Mouse (Mus musculus): Measurements from ENCODE around the gene Spats2l. TPM values are rescaled to one million over a fixed set of nuclear protein-coding genes. Genes with fewer than 3 reads are reported as not detected.

Spats2l gene
- polyA plus RNA-seq, 1 experiment from 2014 or later, result 61.4 TPM

DNA sequence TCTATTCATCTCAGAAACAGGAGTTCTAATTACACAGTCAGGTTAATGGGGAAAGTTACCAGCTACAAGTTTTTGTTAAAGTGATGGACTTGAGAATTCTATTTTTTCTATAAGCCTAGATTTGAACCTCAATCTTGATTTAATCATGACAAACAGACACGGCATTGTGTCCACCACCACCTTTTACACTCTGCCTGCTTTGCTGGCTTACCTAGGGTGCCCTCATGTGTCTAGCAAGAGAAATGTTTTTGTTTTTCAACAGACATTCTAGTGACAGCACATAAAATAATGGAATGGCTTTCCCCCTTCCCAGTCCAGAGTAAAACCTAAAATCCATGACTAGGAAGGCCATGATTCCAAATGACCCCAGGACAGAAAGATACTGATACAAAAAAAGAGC is 175.2 kb downstream of the Spats2l start:
- no peak overlapping the region for H3K27ac ChIP-seq (ENCODE audit: low read length)
- no peak overlapping the region for H3K4me3 ChIP-seq (ENCODE audit: low read length)
- H3K9ac ChIP-seq (replicated peaks; ENCODE audit: low read length), result no peak overlapping the region
- H3K9me3 ChIP-seq (ENCODE audit: low read length), result no peaks in the 10 kb centered on the region
- H3K4me2 ChIP-seq (replicated peaks; ENCODE audit: low read depth, low read length), result no peak overlapping the region
- 10% methylated on average over 1 of the region's 1 CpGs for WGBS
- no peak; the same call in 1 of the 2 replicates for ATAC-seq (ENCODE audit: low FRiP score, low TSS enrichment)
- H3K4me1 ChIP-seq (ENCODE audit: insufficient read depth, low read length), result no peaks in the 10 kb centered on the region
- H3K27me3 ChIP-seq (ENCODE audit: insufficient read depth, low read length), result no peaks in the 10 kb centered on the region
- no peaks in the 10 kb centered on the region for H3K36me3 ChIP-seq (ENCODE audit: insufficient read depth, low read length)

DNA sequence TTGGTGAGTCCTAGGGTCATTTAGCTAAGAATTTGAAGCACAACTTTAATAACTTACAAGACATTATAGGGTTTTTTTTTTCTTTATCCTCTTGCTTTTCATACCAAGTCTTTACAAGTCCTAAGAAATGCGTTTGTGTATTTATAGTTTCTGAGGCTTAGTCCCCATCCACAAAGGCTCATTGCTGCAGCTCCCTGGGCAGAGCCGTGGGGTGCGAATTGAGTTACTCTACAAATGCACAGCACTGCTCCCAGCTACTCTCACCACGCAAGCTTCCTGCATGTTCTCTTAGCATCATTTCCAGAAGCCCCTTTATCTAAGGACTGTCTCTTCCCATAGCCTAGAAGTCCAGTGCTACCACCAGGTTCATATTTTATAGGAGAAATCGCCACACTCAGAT is 175.8 kb downstream of the Spats2l start:
- Histone ChIP-seq H3K4me3 (ENCODE audit: low read length) (no peak overlapping the region), H3K27me3 (ENCODE audit: insufficient read depth, low read length) (no peaks in the 10 kb centered on the region), H3K4me1 (ENCODE audit: insufficient read depth, low read length) (no peaks in the 10 kb centered on the region), H3K4me2 (replicated peaks; ENCODE audit: low read depth, low read length) (no peak overlapping the region), H3K9me3 (ENCODE audit: low read length) (no peaks in the 10 kb centered on the region), H3K27ac (ENCODE audit: low read length) (no peak overlapping the region), H3K36me3 (ENCODE audit: insufficient read depth, low read length) (no peaks in the 10 kb centered on the region), H3K9ac (replicated peaks; ENCODE audit: low read length) (no peak overlapping the region)
- ATAC-seq (ENCODE audit: low FRiP score, low TSS enrichment), result no peak
- 56% methylated on average over 5 of the region's 5 CpGs for WGBS

- H3K9me3 ChIP-seq (ENCODE audit: low read length), result no peaks in the 10 kb centered on the region
- no peak overlapping the region for H3K4me3 ChIP-seq (ENCODE audit: low read length)
- WGBS, result 94% methylated on average over 4 of the region's 4 CpGs
- H3K9ac ChIP-seq (replicated peaks; ENCODE audit: low read length), result no peak overlapping the region
- H3K4me1 ChIP-seq (ENCODE audit: insufficient read depth, low read length), result no peaks in the 10 kb centered on the region
- peaks cover 8% of the 10 kb centered on the region; the same call in 1 of the 2 replicates for H3K36me3 ChIP-seq (ENCODE audit: insufficient read depth, low read length)
- no peak overlapping the region for H3K27ac ChIP-seq (ENCODE audit: low read length)
- no peak overlapping the region for H3K4me2 ChIP-seq (replicated peaks; ENCODE audit: low read depth, low read length)
- no peaks in the 10 kb centered on the region for H3K27me3 ChIP-seq (ENCODE audit: insufficient read depth, low read length)
- no peak for ATAC-seq (ENCODE audit: low FRiP score, low TSS enrichment)
Observed at GRCm38 (mm10) chr1:57952509-57952908, 178.5 kb downstream of the Spats2l start.

GRCm38 (mm10) chr1:57953586-57954375 is 179.8 kb downstream of the Spats2l start:
- ATAC-seq (ENCODE audit: low FRiP score, low TSS enrichment), result no peak
- WGBS, result 87% methylated on average over 16 of the region's 16 CpGs
- no peak overlapping the region for H3K27ac ChIP-seq (ENCODE audit: low read length)

GRCm38 (mm10) chr1:57954376-57954765 is 180.4 kb downstream of the Spats2l start:
- Histone ChIP-seq H3K36me3 (ENCODE audit: insufficient read depth, low read length) (peaks cover 19% of the 10 kb centered on the region; the same call in 1 of the 2 replicates), H3K4me2 (replicated peaks; ENCODE audit: low read depth, low read length) (no peak overlapping the region), H3K9ac (replicated peaks; ENCODE audit: low read length) (no peak overlapping the region), H3K27me3 (ENCODE audit: insufficient read depth, low read length) (no peaks in the 10 kb centered on the region), H3K4me3 (ENCODE audit: low read length) (no peak overlapping the region), H3K4me1 (ENCODE audit: insufficient read depth, low read length) (no peaks in the 10 kb centered on the region), H3K9me3 (ENCODE audit: low read length) (no peaks in the 10 kb centered on the region), H3K27ac (ENCODE audit: low read length) (no peak overlapping the region)
- no peak for ATAC-seq (ENCODE audit: low FRiP score, low TSS enrichment)
- WGBS, result 87% methylated on average over 5 of the region's 5 CpGs

More at GRCm38 (mm10) chr1:57953586-57954375, 179.8 kb downstream of the Spats2l start:
- no peak overlapping the region for H3K9ac ChIP-seq (replicated peaks; ENCODE audit: low read length)
- H3K4me1 ChIP-seq (ENCODE audit: insufficient read depth, low read length), result no peaks in the 10 kb centered on the region
- no peak overlapping the region for H3K4me3 ChIP-seq (ENCODE audit: low read length)
- H3K4me2 ChIP-seq (replicated peaks; ENCODE audit: low read depth, low read length), result no peak overlapping the region
- no peaks in the 10 kb centered on the region for H3K9me3 ChIP-seq (ENCODE audit: low read length)
- H3K27me3 ChIP-seq (ENCODE audit: insufficient read depth, low read length), result no peaks in the 10 kb centered on the region
- peaks cover 14% of the 10 kb centered on the region; the same call in 1 of the 2 replicates for H3K36me3 ChIP-seq (ENCODE audit: insufficient read depth, low read length)

GRCm38 (mm10) chr1:57955774-57956173 is 181.8 kb downstream of the Spats2l start:
- 55% methylated on average over 1 of the region's 1 CpGs for WGBS
- Histone ChIP-seq H3K4me1 (ENCODE audit: insufficient read depth, low read length) (no peaks in the 10 kb centered on the region), H3K9ac (replicated peaks; ENCODE audit: low read length) (no peak overlapping the region), H3K36me3 (ENCODE audit: insufficient read depth, low read length) (peaks cover 25% of the 10 kb centered on the region), H3K27me3 (ENCODE audit: insufficient read depth, low read length) (no peaks in the 10 kb centered on the region), H3K27ac (ENCODE audit: low read length) (no peak overlapping the region), H3K9me3 (ENCODE audit: low read length) (no peaks in the 10 kb centered on the region), H3K4me2 (replicated peaks; ENCODE audit: low read depth, low read length) (no peak overlapping the region), H3K4me3 (ENCODE audit: low read length) (no peak overlapping the region)
- peak; percentile 92 for ATAC-seq (ENCODE audit: low FRiP score, low TSS enrichment)

DNA sequence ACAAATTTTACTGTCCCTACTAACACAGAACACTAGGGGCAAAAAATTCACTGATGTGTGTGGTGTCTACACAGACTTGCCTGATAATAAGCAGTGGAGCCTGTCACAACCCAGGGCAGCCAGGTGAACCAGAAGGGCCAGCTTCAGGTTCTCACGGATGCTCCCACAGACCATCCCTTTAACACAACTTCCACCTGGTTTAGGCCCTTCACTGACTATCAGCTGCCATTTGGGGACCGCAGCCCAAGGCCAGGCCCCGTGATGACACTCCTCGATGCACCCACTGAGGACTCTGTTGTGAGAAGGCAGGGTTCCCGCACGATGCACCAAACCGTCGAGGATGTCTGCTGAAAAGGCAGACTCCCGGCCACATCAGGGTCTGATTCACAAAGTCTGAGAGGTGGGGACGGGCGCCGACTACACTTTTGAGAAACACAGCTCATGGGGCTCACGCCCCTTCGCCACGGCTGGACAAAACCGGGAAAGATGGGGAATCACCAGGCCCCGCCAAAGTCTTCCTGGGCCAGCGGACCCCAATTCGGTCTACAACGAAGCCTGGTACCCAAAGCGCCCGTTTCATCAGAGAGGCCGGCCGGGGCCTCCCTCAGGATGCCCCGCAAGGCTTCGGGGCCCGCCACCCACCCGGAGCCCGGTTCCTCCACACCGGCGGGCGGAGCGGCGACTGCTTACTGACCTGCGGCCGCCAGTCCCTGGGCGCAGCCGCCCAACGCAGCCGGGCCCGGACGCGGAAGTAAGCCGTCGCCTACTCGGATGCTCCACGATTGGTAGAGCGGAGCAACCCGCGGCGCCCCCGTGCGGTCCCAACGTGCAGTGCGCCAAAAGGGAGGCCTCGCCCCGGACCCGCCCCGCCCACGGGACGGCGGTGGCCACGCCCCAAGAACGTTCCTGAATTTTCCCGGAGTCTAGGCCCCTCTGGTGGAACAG is 195.6 kb downstream of the Spats2l start:
- Histone ChIP-seq H3K4me1 (ENCODE audit: insufficient read depth, low read length) (peaks cover 11% of the 10 kb centered on the region), H3K27ac (ENCODE audit: low read length) (peak overlapping the region; percentile 70; the same call in 1 of the 2 replicates), H3K9me3 (ENCODE audit: low read length) (no peaks in the 10 kb centered on the region), H3K27me3 (ENCODE audit: insufficient read depth, low read length) (no peaks in the 10 kb centered on the region), H3K4me2 (replicated peaks; ENCODE audit: low read depth, low read length) (peak overlapping the region; percentile 64), H3K36me3 (ENCODE audit: insufficient read depth, low read length) (peaks cover 11% of the 10 kb centered on the region), H3K4me3 (ENCODE audit: low read length) (peak overlapping the region; percentile 84), H3K9ac (replicated peaks; ENCODE audit: low read length) (peak overlapping the region; percentile 91)
- WGBS, result under 1% methylated on average over 65 of the region's 65 CpGs
- ATAC-seq (ENCODE audit: low FRiP score, low TSS enrichment), result peak; percentile 98

DNA sequence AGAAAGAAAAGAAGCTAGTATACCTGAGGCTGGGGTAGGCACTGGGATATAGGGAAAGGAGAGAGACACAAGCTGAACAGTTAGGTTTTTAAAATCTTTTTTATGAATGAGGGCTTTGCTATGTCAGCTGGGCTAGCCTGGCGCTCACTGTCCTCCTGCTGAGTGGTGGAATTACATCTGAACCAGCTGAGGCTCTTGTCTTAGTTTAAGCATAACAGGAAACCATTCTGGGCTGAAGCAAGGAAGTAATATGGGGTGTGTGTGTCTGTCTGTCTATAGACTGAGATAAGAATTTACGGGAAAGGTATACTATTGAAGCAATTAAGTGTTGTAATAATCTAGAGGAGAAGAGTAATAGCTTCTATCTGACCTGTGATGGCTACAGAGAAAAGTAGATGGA is 197.6 kb downstream of the Spats2l start:
- Histone ChIP-seq H3K27me3 (ENCODE audit: insufficient read depth, low read length) (no peaks in the 10 kb centered on the region), H3K4me3 (ENCODE audit: low read length) (no peak overlapping the region), H3K4me2 (replicated peaks; ENCODE audit: low read depth, low read length) (no peak overlapping the region), H3K4me1 (ENCODE audit: insufficient read depth, low read length) (peaks cover 11% of the 10 kb centered on the region), H3K27ac (ENCODE audit: low read length) (no peak overlapping the region), H3K36me3 (ENCODE audit: insufficient read depth, low read length) (no peaks in the 10 kb centered on the region; the same call in 1 of the 2 replicates), H3K9me3 (ENCODE audit: low read length) (no peaks in the 10 kb centered on the region), H3K9ac (replicated peaks; ENCODE audit: low read length) (no peak overlapping the region)
- ATAC-seq (ENCODE audit: low FRiP score, low TSS enrichment), result no peak
- WGBS, result 83% methylated on average over 2 of the region's 2 CpGs

DNA sequence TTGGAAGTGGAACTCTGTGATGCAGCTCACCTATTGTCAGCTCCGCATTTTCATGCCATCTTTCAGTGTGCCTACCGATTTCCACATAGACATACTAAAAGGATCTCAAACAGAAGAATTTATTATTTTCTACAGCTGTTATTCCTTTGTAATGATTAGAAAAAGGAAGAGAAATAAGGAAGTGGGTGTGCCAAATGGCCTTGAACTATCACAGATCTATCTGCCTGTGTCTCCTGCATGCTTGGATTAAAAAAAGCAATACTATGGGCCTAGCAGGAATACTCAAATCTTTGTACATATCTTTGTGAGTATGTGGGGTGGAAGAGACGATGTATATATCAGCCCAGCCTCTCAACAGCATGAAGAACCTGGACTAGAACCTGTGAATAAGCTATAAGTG is 202.9 kb downstream of the Spats2l start:
- Histone ChIP-seq H3K27ac (ENCODE audit: low read length) (no peak overlapping the region), H3K9ac (replicated peaks; ENCODE audit: low read length) (no peak overlapping the region), H3K4me1 (ENCODE audit: insufficient read depth, low read length) (no peaks in the 10 kb centered on the region), H3K36me3 (ENCODE audit: insufficient read depth, low read length) (no peaks in the 10 kb centered on the region), H3K9me3 (ENCODE audit: low read length) (no peaks in the 10 kb centered on the region), H3K4me2 (replicated peaks; ENCODE audit: low read depth, low read length) (no peak overlapping the region), H3K27me3 (ENCODE audit: insufficient read depth, low read length) (no peaks in the 10 kb centered on the region), H3K4me3 (ENCODE audit: low read length) (no peak overlapping the region)
- WGBS, result 89% methylated on average over 3 of the region's 3 CpGs
- ATAC-seq (ENCODE audit: low FRiP score, low TSS enrichment), result no peak

Measured in kidney, embryonic 16.5 days (tissue).